Mouse (Mus musculus) right cerebral cortex, postnatal 10 days (tissue): Measurements from ENCODE around the gene Tor2a.

Experiments
- DNase-seq, 2 experiments: peaks; one replicate each; pipeline ENCODE4 v3.0.0; 2021; ENCODE audit warnings: low spot score in 2 of 2

Gene Tor2a

GRCm38 (mm10) chr2:32757056-32757845, at the start of gene Tor2a:
Gene Tor2a (plus strand): TSS chr2:32757234.
- DNase-seq: peak; percentile 98

DNA sequence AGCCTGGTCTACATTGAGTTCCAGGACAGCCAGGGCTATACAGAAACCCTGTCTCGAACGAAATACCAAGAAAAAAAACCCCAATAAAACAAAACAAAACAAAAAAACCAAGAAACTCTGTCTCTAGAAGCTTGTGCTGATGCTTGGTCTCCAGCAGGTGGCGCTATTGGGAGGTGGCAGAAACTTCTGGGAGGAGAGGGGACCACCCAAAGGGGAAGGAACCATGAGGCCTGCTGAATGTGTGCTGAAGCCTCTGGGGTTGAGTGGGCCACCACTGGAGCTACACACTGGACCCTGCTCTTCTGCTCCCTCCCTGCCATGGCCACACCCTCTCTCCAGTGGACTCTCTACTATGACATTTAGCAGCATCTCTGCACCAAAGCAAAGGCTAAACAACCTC, 48.4 kb upstream of the Tor2a start:
- DNase-seq: peak in 1 of 2 experiments; percentile 67

DNA sequence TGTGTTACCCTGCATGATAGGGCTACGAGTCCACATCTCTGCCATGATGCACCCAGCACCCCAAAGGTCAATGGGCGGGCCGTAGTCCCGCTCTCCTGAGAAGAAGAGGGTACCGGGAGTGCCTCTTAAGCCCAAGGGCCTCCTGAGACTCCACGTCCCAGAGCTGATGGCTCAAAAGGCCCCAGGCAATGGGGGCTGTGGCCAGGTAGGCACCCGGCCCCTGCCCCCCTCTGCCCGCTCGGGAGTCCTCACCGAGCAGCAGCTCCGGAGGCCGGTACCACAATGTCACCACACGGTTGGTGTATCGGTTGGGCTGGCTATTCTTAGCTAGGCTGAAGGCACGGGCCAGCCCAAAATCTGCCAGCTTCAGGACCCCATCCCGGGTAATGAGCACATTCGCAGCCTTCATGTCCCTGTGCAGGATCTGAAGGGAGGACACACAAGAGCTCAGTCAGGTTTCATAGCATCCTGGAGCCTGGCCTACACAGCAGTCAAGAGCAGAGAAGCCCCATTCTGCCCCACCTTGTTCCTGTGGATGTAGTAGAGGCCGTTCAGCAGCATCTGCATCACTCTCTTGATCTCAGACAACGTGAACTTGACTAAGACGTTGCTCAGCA, 47.4 kb upstream of the Tor2a start:
- DNase-seq: no peak

GRCm38 (mm10) chr2:32710425-32710824, 46.6 kb upstream of the Tor2a start:
- DNase-seq: no peak

- no peak for DNase-seq
These were observed 45.6 kb upstream of the Tor2a start for GRCm38 (mm10) chr2:32711301-32712056.

- peak; percentile 68 to 76 for DNase-seq
These were observed 44.9 kb upstream of the Tor2a start for GRCm38 (mm10) chr2:32712108-32712551.

DNA sequence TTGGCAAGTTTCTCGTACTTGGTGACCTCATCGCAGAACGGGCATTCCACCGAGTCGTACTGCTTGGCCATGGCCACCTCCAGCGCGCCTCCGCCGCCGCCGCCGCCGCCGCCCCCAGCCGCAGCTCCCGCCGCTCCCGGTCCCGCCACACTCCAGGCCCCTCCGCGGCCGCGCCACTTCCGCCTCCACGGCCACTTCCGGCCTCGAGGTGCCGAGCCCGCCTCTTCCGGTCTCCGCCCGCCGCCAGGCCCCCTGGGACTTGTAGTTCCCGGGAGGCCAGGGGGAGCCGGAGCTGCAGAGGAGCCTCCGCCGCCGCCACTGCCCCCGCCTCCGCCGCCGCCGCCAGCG, 44.5 kb upstream of the Tor2a start:
- DNase-seq: peak; percentile 94 to 95

DNA sequence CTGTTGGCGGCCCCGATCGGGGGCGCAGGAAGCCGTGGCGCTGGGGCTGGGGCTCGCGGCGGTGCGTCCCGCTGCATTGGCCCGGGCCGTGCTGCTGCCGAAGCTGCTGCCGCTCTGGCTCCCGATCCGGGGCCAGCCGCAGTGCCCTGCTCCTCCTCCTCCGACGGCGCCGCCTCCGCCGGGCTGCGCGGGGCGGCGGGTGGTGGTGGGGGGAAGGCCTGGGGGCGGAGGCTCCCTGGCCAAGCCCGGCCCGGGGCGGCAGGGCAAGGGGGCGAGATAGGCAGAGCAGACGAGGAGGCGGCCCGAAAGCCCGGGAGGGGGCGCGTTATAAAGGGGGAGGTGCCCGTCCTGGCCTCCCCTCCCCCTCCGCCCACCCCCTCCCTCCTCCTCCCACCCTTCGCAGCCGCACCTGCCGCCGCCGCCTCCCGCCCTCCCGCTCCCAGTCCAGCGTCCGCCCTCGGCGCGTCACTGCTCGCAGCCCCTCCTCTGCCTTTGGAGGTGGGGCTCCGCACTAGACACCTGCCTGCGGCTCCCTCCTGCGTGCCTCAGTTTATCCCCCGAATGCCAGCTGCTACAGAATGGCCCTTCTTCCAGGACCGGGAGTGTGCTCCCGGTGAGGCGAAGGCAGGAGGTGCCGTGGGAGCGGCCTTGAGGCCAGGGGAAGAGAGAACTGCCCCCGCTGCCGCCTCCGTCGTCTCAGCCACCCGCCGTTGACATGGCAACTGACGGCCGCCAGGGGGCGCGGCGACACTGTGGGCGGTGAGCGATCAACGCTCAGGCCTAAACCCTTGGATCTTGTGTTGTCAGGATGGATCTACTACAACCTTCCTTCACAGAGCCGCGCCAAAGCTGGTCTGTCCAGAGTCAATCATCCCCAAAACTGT, 43.9 kb upstream of the Tor2a start, which contains the start of gene Cdk9:
Gene Cdk9 (minus strand): TSS at position 143 of the 884 bp plus-strand sequence.
- DNase-seq: peak; percentile 93

- peak in 1 of 2 experiments; percentile 55 for DNase-seq
These were observed 42.7 kb upstream of the Tor2a start for GRCm38 (mm10) chr2:32714117-32714986.

DNA sequence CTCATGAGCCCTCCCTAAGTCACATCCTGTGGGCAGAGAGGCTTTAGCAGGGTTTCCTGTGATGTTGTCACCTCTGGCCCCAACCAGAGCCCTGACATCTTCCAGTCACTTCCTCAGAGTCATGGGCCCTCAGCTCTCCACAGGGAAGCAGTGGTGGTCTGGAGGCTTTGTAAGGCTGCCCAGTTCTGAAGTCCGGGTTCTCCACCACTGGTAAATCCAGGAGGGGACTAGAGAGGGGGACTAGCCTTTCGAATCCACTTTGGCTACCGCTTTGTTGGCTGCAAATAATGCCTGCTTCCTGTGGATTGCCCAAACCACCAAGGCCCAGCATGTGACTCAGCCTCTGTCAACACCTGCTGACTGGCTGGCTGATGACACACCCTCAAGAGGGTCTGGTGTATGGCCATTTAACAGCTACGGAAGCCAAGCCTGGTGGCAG, 42.0 kb upstream of the Tor2a start:
- DNase-seq: no peak

GRCm38 (mm10) chr2:32718761-32719160, 38.3 kb upstream of the Tor2a start:
- DNase-seq: peak; percentile 79 to 82

DNA sequence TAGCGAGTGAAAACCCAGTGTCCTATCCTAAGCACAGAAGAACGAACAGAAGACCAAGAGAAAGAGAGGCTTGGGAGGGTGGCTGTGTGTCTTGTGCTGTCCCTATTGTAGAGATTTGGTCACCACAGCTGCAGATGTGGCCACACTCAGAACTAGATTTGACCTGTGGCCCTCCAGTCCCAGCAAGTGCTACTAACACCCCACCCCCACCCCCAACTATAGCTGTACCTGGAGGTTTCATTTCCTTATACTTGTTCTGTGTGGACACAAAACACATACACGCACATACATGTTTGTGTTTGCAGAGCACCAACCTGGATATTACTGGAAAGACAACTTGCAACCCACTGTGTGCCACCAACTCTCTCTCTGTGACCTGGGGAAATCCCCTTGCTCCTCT, 37.0 kb upstream of the Tor2a start:
- DNase-seq: no peak

- DNase-seq: peak in 1 of 2 experiments; percentile 58
These were observed 36.3 kb upstream of the Tor2a start, which contains the start of gene Sh2d3c for GRCm38 (mm10) chr2:32720681-32721229. Gene Sh2d3c (plus strand): TSS chr2:32721055.

- no peak for DNase-seq
These were observed 35.0 kb upstream of the Tor2a start for GRCm38 (mm10) chr2:32722046-32722445.

DNA sequence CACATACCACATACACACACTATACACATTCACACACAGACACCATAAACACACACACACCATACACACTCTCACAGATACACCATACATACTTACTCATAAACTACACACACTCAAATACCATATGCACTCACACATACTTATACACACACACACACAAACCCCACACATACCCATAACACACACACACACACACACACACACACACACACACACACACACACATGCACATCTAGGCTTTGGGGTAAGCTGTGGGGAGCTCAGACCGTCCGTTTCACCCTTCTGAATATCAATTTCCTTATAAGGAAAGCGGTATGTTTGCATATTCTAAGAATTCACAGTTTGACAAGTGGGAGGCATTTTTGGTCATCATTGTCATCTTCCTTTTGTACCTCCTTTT, 34.5 kb upstream of the Tor2a start:
- DNase-seq: no peak

DNA sequence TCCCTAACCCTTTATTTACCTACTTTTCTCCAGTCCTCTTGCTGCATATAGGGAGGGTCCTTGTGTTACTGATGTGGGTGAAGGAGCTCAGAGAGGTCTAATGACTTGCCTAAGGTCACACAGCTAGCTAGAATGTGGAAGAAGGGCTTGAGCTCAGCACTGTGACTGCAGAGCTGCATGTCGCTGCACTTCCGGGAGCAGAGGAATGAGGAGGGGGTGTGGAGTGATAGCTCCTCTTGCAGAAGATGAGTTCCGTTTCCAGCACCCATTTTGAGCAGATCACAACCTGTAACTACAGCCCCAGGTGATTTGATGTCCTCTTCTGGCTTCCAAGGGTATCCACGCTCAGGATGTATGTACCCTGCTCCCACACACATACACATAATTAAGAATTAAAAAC, 32.9 kb upstream of the Tor2a start:
- DNase-seq: no peak

GRCm38 (mm10) chr2:32724832-32725790, 31.9 kb upstream of the Tor2a start:
- DNase-seq: no peak

GRCm38 (mm10) chr2:32727435-32727834, 29.6 kb upstream of the Tor2a start:
- DNase-seq: peak; percentile 90 to 94

GRCm38 (mm10) chr2:32728463-32728862, 28.6 kb upstream of the Tor2a start:
- DNase-seq: peak in 1 of 2 experiments; percentile 24
